Mouse (Mus musculus) liver, embryonic 14.5 days (tissue): ENCODE results near the gene Gm10840. TPM values are rescaled to one million over a fixed set of nuclear protein-coding genes. Genes with fewer than 3 reads are reported as not detected.
"Not testable (repeated sequence)": the region's sequence is repeated elsewhere in the genome, so short reads cannot be mapped to it uniquely, and the experiment has no call there.

Experiments used
- ATAC-seq: fragments of 200-750 bp; cut with Nextera tagmentation; 2 replicates; pipeline ENCODE4 v1.8.0; 2017; ENCODE audit warnings: moderate number of reproducible peaks, mild to moderate bottlenecking, moderate library complexity; ENCODE audit not compliant: insufficient read depth
- DNase-seq, 3 experiments: peaks; one replicate each; pipeline ENCODE4 v3.0.0-alpha.2; 2012 to 2013; ENCODE audit warnings: low read depth in 3 of 3, low spot score in 3 of 3
- H3K27ac ChIP-seq: fragments of 300-500 bp; sonication (generic); 2 replicates; pipeline ENCODE4 v1.5.1; 2014; ENCODE audit warnings: moderate library complexity, mild to moderate bottlenecking, control low read depth, inconsistent platforms
- H3K27me3 ChIP-seq: fragments of 300-500 bp; sonication (generic); 2 replicates; pipeline ENCODE4 v1.6.1; 2014; ENCODE audit warnings: mild to moderate bottlenecking, low read length, moderate library complexity; ENCODE audit not compliant: control insufficient read depth, insufficient read depth
- H3K36me3 ChIP-seq: fragments of 300-500 bp; sonication (generic); replicated peaks from 2 replicates; pipeline ENCODE4 v1.6.1; 2014; ENCODE audit warnings: low read depth; ENCODE audit not compliant: control insufficient read depth, insufficient read depth
- H3K4me1 ChIP-seq, 2 experiments: fragments of 200-500 bp in 1 of 2; fragments of 300-500 bp in 1 of 2; sonication (generic) in 1 of 2; replicated peaks; 2 replicates each; pipeline ENCODE4 v1.6.1; 2012 to 2014; ENCODE audit warnings: antibody characterized with exemption in 1 of 2, inconsistent platforms in 1 of 2, low read length in 1 of 2; ENCODE audit not compliant: control insufficient read depth in 2 of 2, insufficient read depth in 2 of 2
- H3K4me2 ChIP-seq: fragments of 300-500 bp; sonication (generic); 2 replicates; pipeline ENCODE4 v1.6.1; 2014; ENCODE audit warnings: low read depth, mild to moderate bottlenecking, control low read depth, moderate library complexity
- H3K4me3 ChIP-seq, 2 experiments: fragments of 200-500 bp in 1 of 2; fragments of 300-500 bp in 1 of 2; sonication (generic) in 1 of 2; 2 replicates each; pipeline ENCODE4 v1.5.1; 2012 to 2014; ENCODE audit warnings: low read depth in 2 of 2, low read length in 2 of 2, mild to moderate bottlenecking in 2 of 2, control low read depth in 1 of 2, inconsistent platforms in 1 of 2, moderate library complexity in 1 of 2; ENCODE audit not compliant: insufficient read depth in 1 of 2
- H3K9ac ChIP-seq: fragments of 300-500 bp; sonication (generic); replicated peaks from 2 replicates; pipeline ENCODE4 v1.6.1; 2014; ENCODE audit warnings: mild to moderate bottlenecking, control low read depth, moderate library complexity
- H3K9me3 ChIP-seq: fragments of 300-500 bp; sonication (generic); 2 replicates; pipeline ENCODE4 v1.6.1; 2016; ENCODE audit warnings: low read length, mixed read lengths; ENCODE audit not compliant: control insufficient read depth
- CTCF ChIP-seq: IDR thresholded peaks from 2 replicates; pipeline ENCODE4 v1.5.1; 2016; ENCODE audit warnings: antibody characterized with exemption, low read depth, control low read depth
- EP300 ChIP-seq: IDR thresholded peaks from 2 replicates; pipeline ENCODE4 v1.6.1; 2016; ENCODE audit warnings: antibody characterized with exemption, low read depth
- WGBS: fragments of 180-500 bp; shearing (Covaris S2); extraction: QIAGEN DNeasy Blood & Tissue Kit; methylation state at CpG from one replicate; pipeline ENCODE4 v1.1.7; 2014; ENCODE audit not compliant: insufficient replicate concordance; 5-methylcytosine and 5-hydroxymethylcytosine counted together
- polyA plus RNA-seq, 2 experiments: library from polyadenylated mRNA; depleted of rRNA in 1 of 2; stranded (reverse) in 1 of 2; unstranded in 1 of 2; fragments of >200 nt; fragmentation: Nextera tagmentation in 1 of 2; extraction: Ambion mirVana in 1 of 2; gene quantifications; 2 replicates each; pipeline versions ENCODE4 v1.2.1 to v1.2.3; 2012 to 2014

Gene Gm10840
- polyA plus RNA-seq, 2 experiments: not detected

- Histone ChIP-seq H3K4me1 (peaks cover 16 to 20% of the 10 kb centered on the region in 2 experiments), H3K27ac (no peak overlapping the region), H3K4me3 (no peak overlapping the region), H3K4me2 (no peak overlapping the region), H3K27me3 (no peaks in the 10 kb centered on the region), H3K9ac (no peak overlapping the region), H3K36me3 (peaks cover 15% of the 10 kb centered on the region), H3K9me3 (no peaks in the 10 kb centered on the region)
- no peak for ATAC-seq
- no peak for DNase-seq
- TF ChIP-seq CTCF: no peak
- TF ChIP-seq EP300: no peak
Measured at GRCm38 (mm10) chr11:106195341-106195740, 34.7 kb downstream of the Gm10840 start.

GRCm38 (mm10) chr11:106198277-106198676, 37.6 kb downstream of the Gm10840 start:
- no peak for TF ChIP-seq EP300
- TF ChIP-seq CTCF: no peak
- WGBS: 33% methylated on average over 4 of the region's 4 CpGs
- Histone ChIP-seq H3K4me2 (no peak overlapping the region), H3K36me3 (peaks cover 35% of the 10 kb centered on the region), H3K4me3 (no peak overlapping the region), H3K27me3 (no peaks in the 10 kb centered on the region), H3K9me3 (no peaks in the 10 kb centered on the region), H3K4me1 (peaks cover 8 to 26% of the 10 kb centered on the region in 2 experiments), H3K9ac (no peak overlapping the region), H3K27ac (no peak overlapping the region)
- ATAC-seq (no peak), DNase-seq (no peak)

GRCm38 (mm10) chr11:106199997-106200396, 39.3 kb downstream of the Gm10840 start:
- 84% methylated on average over 7 of the region's 7 CpGs for WGBS
- not testable (repeated sequence) for ATAC-seq, H3K9ac ChIP-seq, H3K9me3 ChIP-seq, H3K27ac ChIP-seq, DNase-seq, H3K4me3 ChIP-seq, H3K4me2 ChIP-seq, H3K27me3 ChIP-seq
- Histone ChIP-seq H3K4me1 (peaks cover 5 to 23% of the 10 kb centered on the region in 2 experiments), H3K36me3 (peaks cover 44% of the 10 kb centered on the region)

GRCm38 (mm10) chr11:106200756-106201155, 40.1 kb downstream of the Gm10840 start:
- Histone ChIP-seq H3K9me3 (no peaks in the 10 kb centered on the region), H3K4me3 (no peak overlapping the region), H3K27ac (no peak overlapping the region), H3K27me3 (no peaks in the 10 kb centered on the region), H3K9ac (no peak overlapping the region), H3K4me1 (peaks cover 5 to 23% of the 10 kb centered on the region in 2 experiments), H3K36me3 (peaks cover 50% of the 10 kb centered on the region), H3K4me2 (no peak overlapping the region)
- ATAC-seq (no peak), DNase-seq (no peak)
- 45% methylated on average over 6 of the region's 6 CpGs for WGBS
- TF ChIP-seq EP300 (no peak), CTCF (no peak)

GRCm38 (mm10) chr11:106201337-106202122, 40.9 kb downstream of the Gm10840 start:
- peaks cover 51% of the 10 kb centered on the region for H3K36me3 ChIP-seq
- H3K4me3 ChIP-seq: no peak overlapping the region
- H3K9ac ChIP-seq: no peak overlapping the region
- no peak overlapping the region for H3K4me2 ChIP-seq
- H3K4me1 ChIP-seq: peaks cover 5 to 23% of the 10 kb centered on the region in 2 experiments
- H3K27ac ChIP-seq: no peak overlapping the region
- H3K27me3 ChIP-seq: no peaks in the 10 kb centered on the region
- no peaks in the 10 kb centered on the region for H3K9me3 ChIP-seq
- peak; percentile 64; the same call in 1 of the 2 replicates for ATAC-seq
- WGBS: 64% methylated on average over 19 of the region's 19 CpGs
- peak in 1 of 3 experiments; percentile 17 for DNase-seq
- TF ChIP-seq CTCF (no peak), EP300 (peak; percentile 68)
